Mouse (Mus musculus): ENCODE data around the gene Kifc5b. TPM values are rescaled to one million over a fixed set of nuclear protein-coding genes. Genes with fewer than 3 reads are reported as not detected.
A peak's percentile ranks its signal among the peaks of the same experiment; 100 is the strongest.

Kifc5b gene
- polyA plus RNA-seq, 1 experiment from 2014 or later, result 3.0 TPM

- Histone ChIP-seq H3K4me3 (ENCODE audit: low read depth, low read length) (peak overlapping the region; percentile 47), H3K9ac (ENCODE audit: low read depth, low read length) (peak overlapping the region; percentile 58), H3K9me3 (ENCODE audit: control insufficient read depth, low read length) (0 out of 2 replicates have a peak, but pooled peaks cover 4% of the 10 kb centered on the region), H3K4me1 (ENCODE audit: control insufficient read depth, insufficient read depth, low read length) (peaks cover 14% of the 10 kb centered on the region), H3K27ac (replicated peaks; ENCODE audit: low read depth, low read length) (no peak overlapping the region), H3K4me2 (ENCODE audit: low read depth, low read length) (peak overlapping the region; percentile 79), H3K27me3 (replicated peaks; ENCODE audit: control insufficient read depth, insufficient read depth, low read length) (no peaks in the 10 kb centered on the region), H3K36me3 (ENCODE audit: control insufficient read depth, insufficient read depth, low read length) (no peaks in the 10 kb centered on the region)
- ATAC-seq (ENCODE audit: low read depth) (0 out of 2 replicates have a peak, but pooled peaks have one; percentile 42), DNase-seq (ENCODE audit: low spot score) (peak; percentile 90)
- 21% methylated on average over 25 of the region's 25 CpGs for whole genome bisulfite sequencing
Measured at GRCm38 (mm10) chr17:26884995-26885926, 31.6 kb upstream of the Kifc5b start.

- Histone ChIP-seq H3K9me3 (ENCODE audit: control insufficient read depth, low read length) (no peaks in the 10 kb centered on the region), H3K27ac (replicated peaks; ENCODE audit: low read depth, low read length) (no peak overlapping the region), H3K4me3 (ENCODE audit: low read depth, low read length) (peak overlapping the region; percentile 47), H3K4me2 (ENCODE audit: low read depth, low read length) (peak overlapping the region; percentile 79), H3K27me3 (replicated peaks; ENCODE audit: control insufficient read depth, insufficient read depth, low read length) (no peaks in the 10 kb centered on the region), H3K36me3 (ENCODE audit: control insufficient read depth, insufficient read depth, low read length) (no peaks in the 10 kb centered on the region), H3K9ac (ENCODE audit: low read depth, low read length) (peak overlapping the region; percentile 58), H3K4me1 (ENCODE audit: control insufficient read depth, insufficient read depth, low read length) (peaks cover 14% of the 10 kb centered on the region)
- DNase-seq (ENCODE audit: low spot score), result peak; percentile 95
- WGBS, result 9% methylated on average over 27 of the region's 30 CpGs
- ATAC-seq (ENCODE audit: low read depth), result peak; percentile 92
Measured at GRCm38 (mm10) chr17:26886047-26886749, 30.7 kb upstream of the Kifc5b start.

- no peak for ATAC-seq (ENCODE audit: low read depth)
- no peaks in the 10 kb centered on the region for H3K9me3 ChIP-seq (ENCODE audit: control insufficient read depth, low read length)
- H3K27ac ChIP-seq (replicated peaks; ENCODE audit: low read depth, low read length), result no peak overlapping the region
- H3K9ac ChIP-seq (ENCODE audit: low read depth, low read length), result no peak overlapping the region
- H3K36me3 ChIP-seq (ENCODE audit: control insufficient read depth, insufficient read depth, low read length), result no peaks in the 10 kb centered on the region
- H3K4me2 ChIP-seq (ENCODE audit: low read depth, low read length), result no peak overlapping the region
- no peak overlapping the region for H3K4me3 ChIP-seq (ENCODE audit: low read depth, low read length)
- DNase-seq (ENCODE audit: low spot score), result peak; percentile 43
- H3K4me1 ChIP-seq (ENCODE audit: control insufficient read depth, insufficient read depth, low read length), result peaks cover 14% of the 10 kb centered on the region
- WGBS, result 19% methylated on average over 3 of the region's 3 CpGs
- H3K27me3 ChIP-seq (replicated peaks; ENCODE audit: control insufficient read depth, insufficient read depth, low read length), result no peaks in the 10 kb centered on the region
Measured at GRCm38 (mm10) chr17:26887926-26888325, 29.0 kb upstream of the Kifc5b start.

DNA sequence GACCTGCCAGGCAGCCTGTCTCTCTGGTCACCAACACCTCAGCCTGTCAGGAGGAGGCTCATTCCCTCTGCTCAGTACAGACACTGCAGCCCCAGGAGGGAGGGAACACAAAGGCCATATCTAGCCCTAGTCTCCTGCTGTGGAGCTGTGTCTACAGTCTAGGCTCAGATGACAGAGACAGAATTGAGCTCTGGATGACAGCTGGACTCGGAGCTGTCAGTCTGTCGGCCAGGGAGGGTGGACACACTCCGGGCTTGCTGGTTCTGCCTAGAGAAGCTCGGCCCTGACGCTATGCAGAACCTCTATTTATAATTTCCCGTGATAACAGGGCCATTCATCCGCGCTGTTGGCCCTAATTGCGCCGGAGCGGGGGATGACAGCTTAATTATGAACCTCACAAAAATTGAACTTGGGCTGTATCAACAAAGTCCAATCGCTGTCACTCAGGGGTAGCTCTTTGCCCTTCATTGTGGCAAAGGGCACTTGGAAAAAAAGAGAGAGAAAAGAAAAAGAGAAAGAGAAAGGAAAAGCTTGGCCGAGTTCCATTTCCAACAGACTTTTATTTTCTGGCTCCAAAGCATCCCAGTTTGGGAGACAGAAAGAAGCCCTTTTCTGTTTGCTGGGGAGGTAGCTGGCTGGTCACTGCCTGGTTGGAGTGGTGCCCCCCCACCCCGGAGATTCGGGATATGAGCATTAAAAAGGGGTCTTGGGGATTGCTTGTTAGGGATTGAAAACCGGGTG lies 24.1 kb upstream of the Kifc5b start:
- peak; percentile 33 for DNase-seq (ENCODE audit: low spot score)
- Histone ChIP-seq H3K9me3 (ENCODE audit: control insufficient read depth, low read length) (no peaks in the 10 kb centered on the region), H3K4me3 (ENCODE audit: low read depth, low read length) (no peak overlapping the region), H3K27ac (replicated peaks; ENCODE audit: low read depth, low read length) (peak overlapping the region; percentile 33; the same call in 1 of the 2 replicates), H3K4me2 (ENCODE audit: low read depth, low read length) (peak overlapping the region; percentile 20; the same call in 1 of the 2 replicates), H3K9ac (ENCODE audit: low read depth, low read length) (no peak overlapping the region), H3K27me3 (replicated peaks; ENCODE audit: control insufficient read depth, insufficient read depth, low read length) (no peaks in the 10 kb centered on the region), H3K36me3 (ENCODE audit: control insufficient read depth, insufficient read depth, low read length) (no peaks in the 10 kb centered on the region), H3K4me1 (ENCODE audit: control insufficient read depth, insufficient read depth, low read length) (peaks cover 8% of the 10 kb centered on the region; the same call in 1 of the 2 replicates)
- 44% methylated on average over 16 of the region's 16 CpGs for WGBS
- peak; percentile 64; the same call in 1 of the 2 replicates for ATAC-seq (ENCODE audit: low read depth)

DNA sequence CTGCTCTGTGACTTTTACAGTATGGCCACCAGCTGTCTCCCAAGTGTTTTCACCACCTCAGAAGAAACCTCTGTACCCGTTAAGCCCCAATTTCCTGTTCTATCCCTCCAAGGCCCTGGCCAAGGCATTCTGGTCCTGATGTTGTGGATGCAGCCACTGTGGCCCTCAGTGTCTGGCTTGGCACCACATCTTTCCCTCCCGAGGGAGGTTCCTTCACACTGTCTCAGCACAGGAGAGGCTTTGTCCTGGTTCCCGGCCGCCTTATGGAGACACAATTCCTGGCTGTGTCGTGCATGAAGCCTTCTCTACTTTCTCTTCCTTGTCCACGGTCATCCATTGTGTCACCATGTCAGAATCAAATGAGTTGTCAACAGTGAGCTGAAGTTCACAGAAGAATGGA lies 23.4 kb upstream of the Kifc5b start:
- ATAC-seq (ENCODE audit: low read depth), result no peak
- Histone ChIP-seq H3K27me3 (replicated peaks; ENCODE audit: control insufficient read depth, insufficient read depth, low read length) (no peaks in the 10 kb centered on the region), H3K4me1 (ENCODE audit: control insufficient read depth, insufficient read depth, low read length) (peaks cover 8% of the 10 kb centered on the region; the same call in 1 of the 2 replicates), H3K4me3 (ENCODE audit: low read depth, low read length) (no peak overlapping the region), H3K4me2 (ENCODE audit: low read depth, low read length) (no peak overlapping the region), H3K36me3 (ENCODE audit: control insufficient read depth, insufficient read depth, low read length) (no peaks in the 10 kb centered on the region), H3K9ac (ENCODE audit: low read depth, low read length) (no peak overlapping the region), H3K27ac (replicated peaks; ENCODE audit: low read depth, low read length) (peak overlapping the region; percentile 61), H3K9me3 (ENCODE audit: control insufficient read depth, low read length) (no peaks in the 10 kb centered on the region)
- no peak for DNase-seq (ENCODE audit: low spot score)
- WGBS, result 46% methylated on average over 6 of the region's 6 CpGs

DNA sequence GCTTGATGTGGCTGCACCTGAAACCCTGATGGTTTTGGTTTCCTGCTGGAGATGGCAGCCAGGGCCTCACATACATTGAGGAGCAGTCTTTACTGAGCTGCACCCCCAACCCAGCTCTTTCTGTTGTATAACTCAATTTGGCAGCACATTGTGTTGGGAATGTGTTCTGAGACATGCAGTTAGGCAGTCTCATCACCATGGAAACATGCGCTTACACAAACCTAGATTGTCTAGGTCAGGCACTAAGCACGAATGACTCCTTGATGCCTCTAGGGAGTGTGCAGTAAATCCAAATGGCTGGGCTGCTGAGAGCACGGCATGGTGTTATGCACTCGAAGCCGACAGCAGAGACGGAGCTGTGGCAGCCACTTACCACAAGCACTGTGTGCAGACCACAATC lies 22.5 kb upstream of the Kifc5b start:
- 77% methylated on average over 6 of the region's 6 CpGs for WGBS
- no peak overlapping the region for H3K4me3 ChIP-seq (ENCODE audit: low read depth, low read length)
- no peak overlapping the region for H3K9ac ChIP-seq (ENCODE audit: low read depth, low read length)
- H3K9me3 ChIP-seq (ENCODE audit: control insufficient read depth, low read length), result no peaks in the 10 kb centered on the region
- H3K36me3 ChIP-seq (ENCODE audit: control insufficient read depth, insufficient read depth, low read length), result no peaks in the 10 kb centered on the region
- no peaks in the 10 kb centered on the region for H3K27me3 ChIP-seq (replicated peaks; ENCODE audit: control insufficient read depth, insufficient read depth, low read length)
- no peak overlapping the region for H3K4me2 ChIP-seq (ENCODE audit: low read depth, low read length)
- peak; percentile 34; the same call in 1 of the 2 replicates for ATAC-seq (ENCODE audit: low read depth)
- DNase-seq (ENCODE audit: low spot score), result peak; percentile 57
- H3K4me1 ChIP-seq (ENCODE audit: control insufficient read depth, insufficient read depth, low read length), result peaks cover 8% of the 10 kb centered on the region; the same call in 1 of the 2 replicates
- H3K27ac ChIP-seq (replicated peaks; ENCODE audit: low read depth, low read length), result no peak overlapping the region

GRCm38 (mm10) chr17:26895578-26895977 lies 21.3 kb upstream of the Kifc5b start:
- no peak overlapping the region for H3K4me2 ChIP-seq (ENCODE audit: low read depth, low read length)
- H3K9ac ChIP-seq (ENCODE audit: low read depth, low read length), result no peak overlapping the region
- no peak overlapping the region for H3K4me3 ChIP-seq (ENCODE audit: low read depth, low read length)
- DNase-seq (ENCODE audit: low spot score) (peak; percentile 55), ATAC-seq (ENCODE audit: low read depth) (no peak)
- peaks cover 8% of the 10 kb centered on the region; the same call in 1 of the 2 replicates for H3K4me1 ChIP-seq (ENCODE audit: control insufficient read depth, insufficient read depth, low read length)
- no peaks in the 10 kb centered on the region for H3K36me3 ChIP-seq (ENCODE audit: control insufficient read depth, insufficient read depth, low read length)
- no peak overlapping the region for H3K27ac ChIP-seq (replicated peaks; ENCODE audit: low read depth, low read length)
- no peaks in the 10 kb centered on the region for H3K27me3 ChIP-seq (replicated peaks; ENCODE audit: control insufficient read depth, insufficient read depth, low read length)
- H3K9me3 ChIP-seq (ENCODE audit: control insufficient read depth, low read length), result no peaks in the 10 kb centered on the region
- 15% methylated on average over 10 of the region's 10 CpGs for WGBS

DNA sequence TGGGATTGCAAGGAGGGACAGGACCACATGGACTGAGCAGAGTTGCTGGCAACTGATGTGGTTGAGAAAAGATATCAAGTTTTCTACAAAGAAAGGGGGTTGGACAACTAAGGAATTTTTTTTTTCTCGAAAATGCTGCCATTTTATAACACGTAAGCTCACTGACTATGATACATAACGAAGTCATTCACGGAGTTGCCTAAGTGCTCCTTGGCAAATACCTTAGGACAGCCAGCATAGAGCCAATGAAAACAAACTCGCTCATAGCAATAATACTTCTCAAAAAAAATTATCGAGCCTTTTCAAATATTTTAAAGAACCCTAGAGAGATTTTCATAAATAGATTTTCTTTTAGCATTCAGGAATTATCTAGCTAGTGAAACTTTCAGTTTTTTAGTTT lies 16.0 kb upstream of the Kifc5b start:
- H3K27me3 ChIP-seq (replicated peaks; ENCODE audit: control insufficient read depth, insufficient read depth, low read length), result no peaks in the 10 kb centered on the region
- H3K4me2 ChIP-seq (ENCODE audit: low read depth, low read length), result no peak overlapping the region
- no peak overlapping the region for H3K9ac ChIP-seq (ENCODE audit: low read depth, low read length)
- no peaks in the 10 kb centered on the region for H3K9me3 ChIP-seq (ENCODE audit: control insufficient read depth, low read length)
- WGBS, result 74% methylated on average over 6 of the region's 6 CpGs
- ATAC-seq (ENCODE audit: low read depth) (no peak), DNase-seq (ENCODE audit: low spot score) (no peak)
- no peak overlapping the region for H3K4me3 ChIP-seq (ENCODE audit: low read depth, low read length)
- H3K4me1 ChIP-seq (ENCODE audit: control insufficient read depth, insufficient read depth, low read length), result no peaks in the 10 kb centered on the region
- H3K27ac ChIP-seq (replicated peaks; ENCODE audit: low read depth, low read length), result no peak overlapping the region
- H3K36me3 ChIP-seq (ENCODE audit: control insufficient read depth, insufficient read depth, low read length), result no peaks in the 10 kb centered on the region
